Mouse (Mus musculus) ES-E14 (cell line): ENCODE data around the gene Cdk4. TPM values are rescaled to one million over a fixed set of nuclear protein-coding genes. Genes with fewer than 3 reads are reported as not detected.
"Not testable (repeated sequence)": the region's sequence is repeated elsewhere in the genome, so short reads cannot be mapped to it uniquely, and the experiment has no call there.

ENCODE experiments used
- DNase-seq: peaks from one replicate; pipeline ENCODE4 v3.0.0-alpha.2; 2013; ENCODE audit warnings: low read depth, low spot score
- H3K27ac ChIP-seq: 2 replicates; pipeline ENCODE4 v1.5.1; 2012; ENCODE audit warnings: low read depth, mild to moderate bottlenecking, low read length, moderate library complexity, mixed read lengths; ENCODE audit not compliant: poor library complexity, insufficient read depth, severe bottlenecking
- H3K36me3 ChIP-seq: 2 replicates; pipeline ENCODE4 v1.6.1; 2012; ENCODE audit warnings: mild to moderate bottlenecking, low read length, moderate library complexity, mixed read lengths; ENCODE audit not compliant: control insufficient read depth, poor library complexity, insufficient read depth, severe bottlenecking
- H3K4me1 ChIP-seq, 2 experiments: fragments of 150-350 bp in 1 of 2; sonication (generic) in 1 of 2; 2 replicates each; pipeline ENCODE4 v1.6.1; 2012; ENCODE audit warnings: low read length in 2 of 2, mild to moderate bottlenecking in 1 of 2, mixed read lengths in 1 of 2; ENCODE audit not compliant: control insufficient read depth in 2 of 2, insufficient read depth in 2 of 2, poor library complexity in 1 of 2
- H3K4me3 ChIP-seq, 2 experiments: fragments of 150-350 bp in 1 of 2; sonication (generic) in 1 of 2; 2 replicates each; pipeline ENCODE4 v1.5.1; 2012; ENCODE audit warnings: low read length in 2 of 2, low read depth in 1 of 2, mild to moderate bottlenecking in 1 of 2, mixed read lengths in 1 of 2; ENCODE audit not compliant: insufficient read depth in 1 of 2, poor library complexity in 1 of 2, severe bottlenecking in 1 of 2
- H3K9ac ChIP-seq: 2 replicates; pipeline ENCODE4 v1.6.1; 2012; ENCODE audit warnings: low read depth, mild to moderate bottlenecking, low read length, mixed read lengths; ENCODE audit not compliant: poor library complexity, insufficient read depth, severe bottlenecking
- H3K9me3 ChIP-seq: fragments of 150-350 bp; sonication (generic); 2 replicates; pipeline ENCODE4 v1.6.1; 2012; ENCODE audit warnings: low read depth, mild to moderate bottlenecking, low read length; ENCODE audit not compliant: control insufficient read depth, insufficient read depth
- CHD2 ChIP-seq: IDR thresholded peaks from 2 replicates; pipeline ENCODE4 v1.6.1; 2014; ENCODE audit warnings: mild to moderate bottlenecking, low read depth, low read length, inconsistent platforms
- HCFC1 ChIP-seq: IDR thresholded peaks from 2 replicates; pipeline ENCODE4 v1.6.1; 2012; ENCODE audit warnings: low read length, inconsistent platforms, borderline replicate concordance; ENCODE audit not compliant: insufficient read depth
- MAFK ChIP-seq: IDR thresholded peaks from 2 replicates; pipeline ENCODE4 v1.6.1; 2014; ENCODE audit warnings: mild to moderate bottlenecking, low read depth, low read length, inconsistent platforms; ENCODE audit not compliant: insufficient read depth
- ZC3H11A ChIP-seq: IDR thresholded peaks from 2 replicates; pipeline ENCODE4 v1.6.1; 2012; ENCODE audit warnings: low read depth, mild to moderate bottlenecking, inconsistent platforms, low read length, borderline replicate concordance
- ZNF384 ChIP-seq: IDR thresholded peaks from 2 replicates; pipeline ENCODE4 v1.6.1; 2012; ENCODE audit warnings: low read depth, low read length, inconsistent platforms
- in situ Hi-C, 2 experiments: fragments of 600-800 bp; cut with MboI; formaldehyde crosslinking; loops; one replicate each; pipeline ENCODE4 v1.15.1; 2025; ENCODE audit warnings: low sequenced_read_pairs in 2 of 2, inconsistent platforms in 1 of 2; ENCODE audit not compliant: unreplicated experiment in 2 of 2
- total RNA-seq: library from RNA; depleted of rRNA; stranded (reverse); fragments of 300-350 nt; gene quantifications from 2 replicates; pipeline ENCODE4 v1.2.3, GENCODE M21; 2012

The Cdk4 gene
- total RNA-seq, 1 experiment: 522 TPM

DNA sequence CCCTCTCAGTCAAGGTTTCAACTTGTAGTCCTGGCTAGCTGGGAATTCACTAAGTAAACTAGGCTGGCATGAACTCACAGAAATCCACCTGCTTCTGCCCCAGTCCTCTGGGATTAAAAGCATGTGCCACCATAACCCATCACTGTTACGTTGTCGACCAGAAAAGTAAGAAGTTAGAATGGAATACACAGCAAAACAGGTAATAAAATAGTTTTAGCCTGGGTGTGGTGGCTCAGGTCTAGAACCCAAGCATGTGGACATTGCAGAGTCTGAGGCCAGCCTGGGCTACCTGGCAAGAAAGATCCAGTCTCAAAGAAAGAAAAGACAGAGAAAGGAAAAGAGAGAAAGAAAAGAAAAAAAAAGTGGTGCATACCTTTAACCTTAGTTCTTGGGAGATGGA is 1.8 kb upstream of the Cdk4 start:
- Histone ChIP-seq H3K9me3 (no peaks in the 10 kb centered on the region), H3K9ac (no peak overlapping the region), H3K27ac (no peak overlapping the region), H3K36me3 (peaks cover 28% of the 10 kb centered on the region), H3K4me1 (peaks cover 2 to 15% of the 10 kb centered on the region in 2 experiments; a peak in 3 of 4 replicates), H3K4me3 (no peak overlapping the region)
- in situ Hi-C loops: no loop called here
- DNase-seq: no peak
- TF ChIP-seq MAFK: no peak
- TF ChIP-seq ZNF384: no peak
- no peak for TF ChIP-seq CHD2
- no peak for TF ChIP-seq HCFC1
- no peak for TF ChIP-seq ZC3H11A

DNA sequence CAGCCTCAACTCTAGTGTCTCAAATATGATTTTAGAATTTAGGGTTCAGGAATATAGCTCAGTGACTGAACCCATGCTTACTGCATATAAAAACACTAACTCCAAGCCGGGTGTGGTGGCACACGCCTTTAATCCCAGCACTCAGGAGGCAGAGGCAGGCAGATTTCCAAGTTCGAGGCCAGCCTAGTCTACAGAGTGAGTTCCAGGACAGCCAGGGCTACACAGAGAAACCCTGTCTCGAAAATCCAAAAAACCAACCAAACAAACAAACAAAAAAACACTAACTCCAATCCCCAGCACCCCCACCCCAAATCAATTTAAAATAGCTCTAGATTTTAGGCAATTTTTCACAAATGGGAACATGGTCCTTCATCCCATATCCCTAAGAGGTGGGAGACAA is 1.2 kb upstream of the Cdk4 start:
- H3K4me3 ChIP-seq, DNase-seq, H3K9ac ChIP-seq, H3K27ac ChIP-seq, in situ Hi-C loops, H3K9me3 ChIP-seq: not testable (repeated sequence)
- H3K36me3 ChIP-seq: peaks cover 30% of the 10 kb centered on the region
- peaks cover 2 to 16% of the 10 kb centered on the region in 2 experiments; a peak in 3 of 4 replicates for H3K4me1 ChIP-seq

DNA sequence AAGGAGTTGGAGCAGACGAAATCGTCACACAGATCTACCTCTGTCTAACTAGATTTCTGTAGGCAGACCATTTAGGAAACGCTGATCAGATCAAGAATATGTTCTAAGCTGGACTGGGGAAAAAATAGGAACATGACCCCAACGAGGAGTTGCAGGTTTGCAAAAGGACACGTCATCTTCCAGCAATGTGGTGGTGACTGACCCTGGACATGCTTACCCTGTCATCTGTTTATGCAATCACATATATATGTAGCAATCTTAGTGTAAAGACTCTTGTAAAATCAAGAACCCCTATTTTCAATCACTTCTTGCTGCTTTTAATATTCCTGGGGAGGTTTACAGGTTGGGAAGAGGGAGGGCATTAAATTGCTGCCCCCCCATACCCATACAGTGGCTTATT is 831 bp upstream of the Cdk4 start:
- Histone ChIP-seq H3K9me3 (no peaks in the 10 kb centered on the region), H3K4me1 (peaks cover 2 to 13% of the 10 kb centered on the region in 2 experiments; a peak in 3 of 4 replicates), H3K4me3 (no peak overlapping the region), H3K27ac (no peak overlapping the region), H3K9ac (no peak overlapping the region), H3K36me3 (peaks cover 30% of the 10 kb centered on the region)
- no peak for TF ChIP-seq HCFC1
- no peak for TF ChIP-seq MAFK
- no peak for TF ChIP-seq ZC3H11A
- no peak for TF ChIP-seq ZNF384
- no peak for TF ChIP-seq CHD2
- no peak for DNase-seq
- in situ Hi-C loops: no loop called here

- peak overlapping the region; percentile 77 for H3K27ac ChIP-seq
- peaks cover 2 to 10% of the 10 kb centered on the region in 2 experiments; a peak in 3 of 4 replicates for H3K4me1 ChIP-seq
- H3K9me3 ChIP-seq: no peaks in the 10 kb centered on the region
- TF ChIP-seq MAFK (no peak), ZNF384 (no peak), ZC3H11A (no peak), HCFC1 (no peak), CHD2 (no peak)
- no peak for DNase-seq
- peak overlapping the region; percentile 84 to 99 for H3K4me3 ChIP-seq
- peaks cover 39% of the 10 kb centered on the region for H3K36me3 ChIP-seq
- peak overlapping the region; percentile 98 for H3K9ac ChIP-seq
- in situ Hi-C loops: no loop called here
Measured at GRCm38 (mm10) chr10:127063913-127064870, 858 bp downstream of the Cdk4 start.

- in situ Hi-C loops: no loop called here
- Histone ChIP-seq H3K9ac (no peak overlapping the region; the same call in 1 of the 2 replicates), H3K36me3 (peaks cover 39% of the 10 kb centered on the region), H3K27ac (no peak overlapping the region), H3K9me3 (no peaks in the 10 kb centered on the region), H3K4me1 (peaks cover 2 to 10% of the 10 kb centered on the region in 2 experiments; a peak in 3 of 4 replicates), H3K4me3 (no peak overlapping the region; a peak in 1 of 4 replicates)
- no peak for TF ChIP-seq ZNF384
- TF ChIP-seq ZC3H11A: no peak
- TF ChIP-seq HCFC1: no peak
- no peak for TF ChIP-seq CHD2
- TF ChIP-seq MAFK: no peak
- no peak for DNase-seq
Measured at GRCm38 (mm10) chr10:127065981-127066380, 2.6 kb downstream of the Cdk4 start.
